Mouse (Mus musculus) cerebellum, postnatal 10 days (tissue): ENCODE measurements around the gene Crybg3.
A peak's percentile ranks its signal among the peaks of the same experiment; 100 is the strongest.
"Not testable (repeated sequence)": the region's sequence is repeated elsewhere in the genome, so short reads cannot be mapped to it uniquely, and the experiment has no call there.

Source experiments
- DNase-seq, 2 experiments: peaks; one replicate each; pipeline ENCODE4 v3.0.0; 2021; ENCODE audit warnings: mixed read lengths in 2 of 2

Crybg3 gene

DNA sequence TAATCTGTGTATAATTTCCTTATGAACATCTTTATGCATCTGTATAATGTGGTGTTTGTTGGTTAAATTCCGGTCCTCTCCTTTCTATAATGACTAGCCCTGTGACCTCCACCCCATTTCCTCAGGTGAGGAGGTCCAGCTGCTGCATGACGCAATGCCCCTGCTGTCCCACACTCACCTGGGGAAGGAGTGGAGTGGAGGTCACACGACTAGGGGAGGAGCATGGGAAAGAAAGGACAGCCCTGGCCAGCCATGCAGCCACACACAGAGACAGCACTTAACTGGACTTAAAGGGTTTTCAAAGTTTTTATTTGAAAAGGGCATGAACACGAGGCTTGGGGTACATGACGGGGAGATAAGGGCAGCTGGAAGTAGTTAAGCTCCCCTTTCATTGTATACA lies 69.5 kb downstream of the Crybg3 start:
- no peak for DNase-seq

DNA sequence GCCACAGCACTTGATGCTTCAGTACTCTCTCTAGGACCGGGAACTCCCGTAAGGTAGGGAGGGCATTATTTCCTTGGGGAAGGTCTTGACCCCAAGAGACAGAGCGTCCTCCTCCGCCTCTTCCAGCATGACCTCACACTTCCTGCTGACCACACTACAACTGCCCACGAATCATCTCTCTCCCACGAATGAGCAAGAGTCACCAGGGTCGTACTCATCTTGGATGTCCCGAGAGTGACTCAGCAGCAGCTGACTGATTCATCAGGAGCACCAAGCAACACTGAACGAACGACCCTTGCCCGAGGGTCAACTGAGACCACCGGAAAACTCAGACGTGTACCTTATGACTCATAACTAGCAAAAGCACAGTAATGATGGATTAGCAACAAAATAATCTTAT lies 71.2 kb downstream of the Crybg3 start:
- no peak for DNase-seq

DNA sequence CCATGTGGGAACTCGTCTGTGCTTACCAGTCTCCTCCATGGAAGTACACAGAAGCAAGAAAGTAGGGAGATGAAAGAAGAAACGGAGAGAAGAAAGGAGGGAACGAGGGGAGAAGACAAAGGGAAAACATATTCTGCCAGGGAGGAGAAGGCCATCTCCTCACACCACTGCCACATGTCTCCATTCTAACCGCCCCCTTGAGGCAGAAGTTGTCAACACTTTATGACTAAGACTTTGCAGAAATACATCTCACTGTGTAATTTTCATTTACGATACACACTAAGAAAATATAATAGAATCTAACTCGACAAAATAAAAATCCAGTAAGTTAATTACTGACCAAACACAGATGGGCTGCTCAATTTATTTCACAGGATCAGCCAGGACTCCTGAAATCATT lies 73.8 kb downstream of the Crybg3 start:
- no peak for DNase-seq

DNA sequence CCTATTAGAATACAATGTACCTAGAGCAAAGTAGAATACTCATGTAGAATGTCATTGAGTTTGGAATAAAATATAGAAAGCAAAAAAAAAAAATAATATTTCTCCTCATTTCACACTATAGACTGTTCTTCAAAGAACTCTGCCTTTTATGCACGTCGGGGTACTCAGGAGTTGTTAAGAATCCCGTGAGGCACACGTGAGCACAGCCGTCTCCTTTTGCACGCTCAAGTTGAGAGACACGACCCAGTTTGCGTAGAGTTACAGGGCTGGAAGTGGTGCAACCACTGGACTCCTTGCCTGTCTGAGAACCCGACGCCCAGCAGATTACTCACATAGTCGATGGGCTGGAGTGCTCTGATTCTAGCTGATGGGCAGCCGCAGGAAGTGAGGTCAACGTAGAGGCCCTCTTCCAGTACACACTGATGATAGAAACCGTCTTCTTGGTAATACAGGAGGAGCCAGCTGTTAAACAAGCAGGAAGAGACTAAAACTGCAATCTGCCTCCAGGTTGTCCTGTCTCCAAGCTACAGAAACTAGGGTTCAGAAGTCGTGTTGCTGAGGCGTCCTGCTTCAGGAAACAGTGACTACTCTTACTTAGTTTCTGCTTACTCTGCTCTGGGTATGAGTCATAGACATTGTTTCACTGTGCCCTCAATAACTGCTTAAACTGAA lies 78.9 kb downstream of the Crybg3 start:
- DNase-seq = no peak

DNA sequence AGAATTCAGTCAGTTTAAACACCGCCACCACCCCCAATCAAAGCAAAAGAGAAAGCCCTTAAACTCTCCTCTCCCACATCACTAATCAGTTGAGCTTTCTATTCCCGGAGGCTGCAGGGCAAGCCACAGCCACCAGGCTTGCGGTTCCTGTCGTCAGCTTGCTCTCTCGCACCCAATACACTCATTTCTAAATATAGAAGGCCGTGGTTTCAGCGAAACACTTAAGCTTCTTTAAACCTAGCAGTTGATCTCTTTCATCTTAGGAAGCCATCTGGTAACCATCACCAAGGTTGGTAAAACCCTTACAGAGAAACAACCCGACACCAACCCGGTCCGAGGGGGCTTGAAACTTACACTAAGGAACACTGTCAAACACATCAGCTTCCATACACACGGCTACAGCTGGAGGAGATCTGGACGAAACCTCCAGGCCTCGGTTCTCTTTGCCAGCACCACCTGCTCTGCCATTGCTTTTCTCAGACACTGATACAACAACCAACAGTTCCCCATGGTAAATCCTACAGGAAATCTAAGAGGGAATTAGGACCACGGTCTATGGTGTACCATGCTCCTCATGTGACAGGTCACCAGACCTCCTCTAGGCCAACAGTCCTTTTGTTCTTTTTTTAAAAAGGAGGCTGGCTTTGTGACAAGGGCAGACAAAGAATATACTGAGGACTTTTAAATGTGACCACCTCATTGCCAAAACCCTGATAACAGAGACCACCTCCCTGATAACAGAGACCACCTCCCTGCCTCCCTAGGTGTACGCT lies 83.1 kb downstream of the Crybg3 start:
- DNase-seq = no peak

GRCm38 (mm10) chr16:59516965-59517364 lies 83.8 kb downstream of the Crybg3 start:
- DNase-seq = no peak

- no peak for DNase-seq
These were observed 85.6 kb downstream of the Crybg3 start for GRCm38 (mm10) chr16:59515169-59515568.

GRCm38 (mm10) chr16:59509830-59510229 lies 90.9 kb downstream of the Crybg3 start:
- DNase-seq = no peak

- DNase-seq = peak in 1 of 2 experiments; percentile 11
These were observed 101.6 kb downstream of the Crybg3 start for GRCm38 (mm10) chr16:59499180-59499579.

GRCm38 (mm10) chr16:59497947-59498346 lies 102.8 kb downstream of the Crybg3 start:
- DNase-seq = no peak

DNA sequence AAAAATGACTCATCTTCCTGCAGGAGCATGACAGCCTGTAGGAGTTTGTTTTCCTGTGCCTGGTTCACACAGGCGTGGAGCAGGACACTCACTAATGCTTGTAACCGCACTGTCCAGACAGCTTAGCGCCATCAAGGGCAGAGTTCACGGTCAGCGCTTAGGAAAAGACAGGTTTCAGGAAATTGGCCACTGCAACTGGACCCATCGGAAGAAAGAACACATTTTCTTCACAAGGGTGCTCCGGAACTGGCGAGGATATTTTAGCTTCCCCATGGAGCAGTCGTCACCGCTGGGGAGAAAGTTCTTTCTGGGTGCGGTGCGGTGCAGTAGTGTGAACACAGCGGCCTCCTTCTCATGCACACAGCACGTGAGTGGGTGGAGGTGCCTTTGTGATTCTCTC lies 107.6 kb downstream of the Crybg3 start:
- no peak for DNase-seq

- DNase-seq = no peak
These were observed 112.7 kb downstream of the Crybg3 start for GRCm38 (mm10) chr16:59487975-59488548.

DNA sequence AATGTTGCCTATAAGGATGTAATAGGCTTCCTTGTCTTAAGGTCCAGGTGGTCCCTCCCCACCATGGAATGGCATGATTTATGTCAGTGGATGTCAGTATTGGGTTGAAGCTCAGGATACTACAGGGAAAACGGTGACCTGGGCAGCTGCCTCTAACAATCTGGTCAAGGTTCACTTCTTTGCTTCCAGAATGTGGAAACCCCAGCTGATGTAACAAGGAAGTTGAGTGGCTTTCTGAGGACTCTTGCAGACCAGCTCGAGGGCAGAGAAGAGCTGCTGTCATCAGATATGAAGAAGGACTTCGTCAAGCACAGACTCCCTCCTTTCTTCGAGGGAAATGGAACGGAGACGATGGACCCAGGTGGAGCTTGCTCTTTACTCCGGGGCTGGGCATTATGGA lies 113.5 kb downstream of the Crybg3 start:
- DNase-seq = no peak

GRCm38 (mm10) chr16:59477955-59478354 lies 122.8 kb downstream of the Crybg3 start:
- DNase-seq = no peak

DNA sequence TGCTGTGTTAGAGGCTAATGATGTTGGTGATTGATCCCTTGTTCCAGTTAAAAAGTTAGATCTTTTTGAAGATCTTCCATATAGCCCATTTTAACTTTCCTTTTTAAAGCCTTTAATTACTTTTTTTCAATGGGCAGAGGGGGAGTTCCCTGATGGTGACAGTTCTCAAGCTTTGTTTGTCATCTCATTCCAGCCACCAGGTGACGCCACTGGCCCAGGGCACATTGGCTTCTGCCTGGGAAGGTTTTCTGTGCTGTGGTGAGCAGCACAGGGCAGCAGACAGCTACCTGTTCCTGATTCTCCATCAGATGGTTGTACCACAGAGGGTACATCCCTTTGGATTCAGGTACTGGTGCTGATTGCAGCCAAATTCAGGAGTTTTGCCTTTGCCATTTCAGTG lies 126.0 kb downstream of the Crybg3 start:
- DNase-seq = peak; percentile 81 to 83

GRCm38 (mm10) chr16:59472546-59472945 lies 128.2 kb downstream of the Crybg3 start:
- no peak for DNase-seq

DNA sequence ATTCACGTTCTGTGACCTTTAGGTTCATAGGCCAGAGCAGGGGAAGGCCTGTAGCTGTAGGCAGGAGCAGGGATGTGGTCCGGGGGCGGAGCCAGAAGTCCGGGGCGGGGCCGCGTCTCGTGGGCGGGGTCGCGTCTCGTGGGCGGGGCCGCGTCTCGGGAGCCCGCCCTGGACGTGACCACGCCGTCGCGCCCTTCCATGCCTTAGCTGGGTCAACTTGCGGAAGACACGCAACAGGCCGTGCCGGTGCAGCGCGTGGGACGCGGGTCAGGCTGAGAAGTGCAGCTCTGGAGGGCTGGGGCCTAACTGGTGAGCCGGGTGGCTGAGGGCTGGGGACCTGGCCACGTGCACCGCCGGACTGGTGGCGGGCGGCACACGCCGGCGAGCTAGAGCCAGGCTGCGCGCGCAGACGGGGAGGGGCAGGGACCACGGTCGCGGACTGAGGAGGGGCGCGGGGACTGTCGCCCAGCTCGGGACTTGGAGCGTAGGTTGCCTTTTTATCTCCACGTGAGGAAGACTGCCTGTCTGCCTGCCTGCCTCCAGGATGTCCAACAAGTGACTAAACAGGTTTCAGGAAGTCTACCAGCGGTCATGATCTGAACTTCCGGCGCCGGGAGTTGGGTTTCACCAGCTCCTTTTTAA lies 129.0 kb downstream of the Crybg3 start, which contains the start of gene Riox2:
Gene Riox2 (plus strand): TSS at position 139 of the 642 bp plus-strand sequence.
- DNase-seq = peak; percentile 89

- DNase-seq = no peak
These were observed 130.9 kb downstream of the Crybg3 start for GRCm38 (mm10) chr16:59469846-59470245.

- DNase-seq = no peak
These were observed 136.8 kb downstream of the Crybg3 start for GRCm38 (mm10) chr16:59463973-59464372.

DNA sequence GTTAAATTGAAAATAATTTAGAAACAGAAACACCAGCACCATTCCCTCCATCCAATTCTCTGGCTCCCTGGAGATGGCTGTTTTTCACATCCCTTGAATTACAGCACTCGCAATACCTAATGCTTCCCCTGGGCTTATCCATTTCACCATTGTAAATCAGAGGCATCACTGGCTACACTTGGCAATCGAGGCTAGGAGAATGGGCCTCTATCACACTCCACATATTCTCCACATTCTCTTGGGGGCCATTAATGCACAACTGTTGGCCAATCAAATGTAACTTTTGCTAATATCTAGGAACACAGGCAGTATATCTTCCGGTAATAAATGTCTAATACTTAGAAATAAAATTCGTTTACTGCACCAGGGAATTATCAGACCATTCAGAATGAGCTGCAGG lies 137.2 kb downstream of the Crybg3 start:
- no peak for DNase-seq

DNA sequence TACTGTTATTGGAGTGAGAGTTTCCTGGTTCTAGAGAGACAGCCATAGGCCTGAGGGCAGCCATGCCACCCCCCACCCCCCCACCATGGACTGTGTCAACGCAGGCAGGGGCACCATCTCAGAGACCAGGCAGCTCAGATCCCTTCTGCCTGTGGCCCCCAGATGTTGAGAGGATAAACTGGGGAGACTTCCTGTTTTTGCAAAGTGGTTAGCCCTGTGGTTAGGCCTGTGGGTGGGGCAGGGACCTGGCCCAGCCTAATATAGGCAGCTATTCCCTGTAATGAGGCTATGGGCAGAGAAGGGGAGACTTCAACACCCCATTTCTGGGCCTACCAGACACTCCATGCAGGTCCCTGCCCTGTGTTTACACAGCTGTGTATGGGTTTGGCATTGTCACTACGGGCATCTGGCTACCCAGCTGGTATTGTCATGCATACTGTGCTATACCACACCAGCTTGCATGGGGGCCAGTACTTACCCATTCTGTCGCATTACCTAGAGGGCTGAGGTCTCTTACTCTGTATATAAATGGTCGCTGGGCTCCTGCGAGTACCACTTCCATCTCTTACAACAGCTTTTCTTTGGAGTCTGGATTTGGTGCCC lies 141.4 kb downstream of the Crybg3 start:
- DNase-seq = not testable (repeated sequence)

DNA sequence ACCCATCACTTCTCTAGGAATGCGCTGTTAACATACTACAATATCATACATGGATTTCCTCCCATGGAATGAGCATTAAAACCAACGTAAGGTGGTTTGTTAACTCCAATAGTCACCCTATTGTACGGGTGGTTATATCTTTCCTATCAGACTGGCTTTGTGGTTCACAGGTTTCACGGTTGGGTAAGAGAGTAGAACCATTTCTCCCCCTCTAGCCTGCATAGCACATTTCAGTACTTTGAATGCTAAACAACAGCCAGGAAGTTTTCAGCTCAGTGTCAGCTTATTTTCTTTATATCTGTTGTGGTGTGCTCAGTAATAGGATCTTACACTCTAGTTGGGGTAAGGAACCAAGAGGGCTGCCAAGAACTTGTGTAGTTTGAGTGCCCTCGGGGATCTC lies 149.0 kb downstream of the Crybg3 start:
- DNase-seq = no peak

DNA sequence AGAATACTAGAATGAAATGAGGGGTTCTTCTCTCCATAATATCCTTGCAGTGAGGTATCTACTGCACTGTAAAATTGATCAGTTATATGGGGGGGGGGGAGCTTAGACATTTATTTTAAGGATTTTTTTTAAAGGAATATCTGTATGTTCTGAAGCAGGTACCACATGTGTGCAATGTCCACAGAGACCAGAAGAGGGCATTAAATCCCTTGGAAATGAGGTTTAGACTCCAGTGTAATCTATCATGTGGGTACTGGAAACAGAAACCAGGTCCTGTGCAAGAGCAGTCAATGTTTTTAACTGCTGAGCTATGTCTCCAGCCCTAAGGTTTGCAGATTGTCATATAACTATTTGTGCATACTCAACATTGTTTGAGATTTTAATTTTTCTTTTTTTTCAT lies 151.7 kb downstream of the Crybg3 start:
- no peak for DNase-seq
